Mouse (Mus musculus) stomach, postnatal 0 days (tissue): ENCODE data around the gene Fam198a.

ENCODE experiments used
- CTCF ChIP-seq: IDR thresholded peaks from 2 replicates; pipeline ENCODE4 v1.5.1; 2016; ENCODE audit warnings: antibody characterized with exemption, low read depth, mild to moderate bottlenecking, moderate library complexity
- EP300 ChIP-seq: optimal IDR thresholded peaks from 2 replicates; pipeline ENCODE3; 2016; ENCODE audit warnings: antibody characterized with exemption

- TF ChIP-seq CTCF (peak; percentile 15; the same call in 1 of the 2 replicates), EP300 (no peak)
Observed at GRCm38 (mm10) chr9:121982665-121983064, 31.9 kb downstream of the Fam198a start.
